Mouse (Mus musculus) spleen, adult 12 weeks (tissue): ENCODE data around the gene Tcf21.

Source experiments
- DNase-seq: peaks from one replicate; pipeline ENCODE4 v3.0.0; 2022; ENCODE audit warnings: low spot score

Gene Tcf21

DNA sequence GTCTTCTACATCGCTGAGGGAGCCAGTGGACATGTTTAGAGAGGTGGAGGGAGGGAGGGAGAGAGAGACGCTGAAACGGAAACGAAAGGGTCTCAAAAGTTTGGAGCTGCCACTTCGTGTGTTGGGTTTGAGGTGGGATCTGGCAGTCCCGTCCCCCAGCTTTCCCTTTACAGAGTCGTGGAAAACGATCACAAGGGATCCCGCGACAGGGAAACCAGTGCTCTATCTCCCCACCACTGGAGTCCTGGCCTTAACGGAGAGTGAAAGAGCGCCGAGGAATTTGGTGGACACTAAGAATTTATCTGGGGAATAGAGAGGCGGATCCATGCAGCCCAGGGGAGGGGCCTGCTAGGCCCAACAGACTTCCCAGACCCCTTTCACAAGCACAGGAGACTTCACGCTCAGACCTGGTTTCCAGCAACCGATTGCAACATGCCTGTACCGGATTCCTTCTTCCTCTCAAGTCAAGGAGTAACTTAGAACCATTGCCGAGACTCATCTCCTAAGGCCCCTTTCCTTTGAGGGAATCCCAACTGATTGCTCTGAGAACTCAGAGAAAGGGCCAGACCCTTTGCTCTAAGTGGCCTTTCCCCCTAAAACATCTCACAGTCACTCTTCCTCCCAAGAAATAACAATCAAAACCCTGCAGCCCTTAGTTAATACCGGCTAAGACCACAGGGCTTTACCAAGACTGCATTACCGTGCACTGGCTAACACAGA lies at the start of gene Tcf21:
TSS of gene Tcf21 (minus strand) at position 304 of the 720 bp plus-strand sequence.
- no peak for DNase-seq

DNA sequence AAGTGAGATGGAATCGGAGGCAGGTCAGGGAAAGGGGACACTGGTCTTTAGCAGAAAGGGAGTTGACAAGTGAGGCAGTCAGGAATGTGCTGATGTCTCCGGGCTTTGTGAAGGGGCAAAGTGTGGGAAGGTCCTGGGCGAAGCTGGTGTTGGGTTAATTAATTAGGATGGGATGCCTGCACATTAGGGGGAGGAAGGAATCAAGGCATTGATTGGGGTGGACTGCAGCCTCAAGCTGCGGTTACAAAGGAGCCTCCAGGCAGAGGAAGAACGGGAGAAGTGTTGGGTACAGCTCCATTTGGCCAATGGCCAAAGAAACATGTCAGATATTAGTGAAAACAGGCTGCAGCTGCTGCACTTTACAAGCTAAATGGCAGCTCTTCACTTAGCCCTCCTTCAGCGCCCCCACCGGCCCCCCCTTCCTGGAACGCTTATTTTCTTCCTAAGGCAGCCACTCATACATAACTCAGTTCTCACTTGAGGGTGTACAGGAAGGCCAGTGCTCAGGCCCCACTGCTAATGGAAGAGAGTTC lies 48.5 kb upstream of the Tcf21 start:
- DNase-seq, result no peak

DNA sequence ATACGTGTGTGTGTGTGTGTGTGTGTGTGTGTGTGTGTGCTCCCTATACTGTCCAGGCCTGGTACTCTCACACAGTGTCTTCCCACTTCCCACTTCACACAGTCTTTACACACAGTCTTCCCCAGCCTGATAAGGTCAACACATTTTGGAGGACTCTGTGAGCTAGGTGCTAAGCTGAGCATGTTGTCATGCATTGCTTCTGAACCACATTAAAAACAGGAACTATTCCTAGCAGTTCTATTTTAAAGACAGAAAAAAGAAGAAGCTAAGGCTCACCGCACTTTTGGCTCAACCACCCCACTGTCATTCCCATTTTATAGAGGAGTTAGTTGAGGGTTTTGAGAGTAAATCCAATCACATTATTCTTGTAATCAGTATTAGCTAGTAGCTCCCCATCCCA lies 47.2 kb upstream of the Tcf21 start:
- DNase-seq, result no peak

DNA sequence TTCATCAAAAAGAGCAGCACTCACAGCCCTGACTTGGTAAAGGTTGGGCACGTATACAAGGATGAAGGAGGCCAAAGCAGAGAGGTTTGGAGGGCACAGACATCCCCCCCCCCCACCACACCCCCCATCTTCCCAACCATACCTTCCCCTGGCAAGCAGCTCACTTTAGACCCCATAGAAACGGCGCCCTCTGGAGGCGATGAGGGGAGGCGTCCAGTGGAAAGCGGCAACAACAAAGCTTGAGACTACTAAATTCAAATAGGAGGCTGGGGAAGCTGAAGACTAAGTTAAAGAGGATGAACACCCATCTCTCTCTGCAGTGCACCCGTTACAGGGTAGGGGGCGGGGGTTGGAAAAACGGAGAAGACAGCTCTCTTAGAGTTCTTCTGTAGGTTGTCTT lies 38.1 kb upstream of the Tcf21 start:
- DNase-seq, result no peak

DNA sequence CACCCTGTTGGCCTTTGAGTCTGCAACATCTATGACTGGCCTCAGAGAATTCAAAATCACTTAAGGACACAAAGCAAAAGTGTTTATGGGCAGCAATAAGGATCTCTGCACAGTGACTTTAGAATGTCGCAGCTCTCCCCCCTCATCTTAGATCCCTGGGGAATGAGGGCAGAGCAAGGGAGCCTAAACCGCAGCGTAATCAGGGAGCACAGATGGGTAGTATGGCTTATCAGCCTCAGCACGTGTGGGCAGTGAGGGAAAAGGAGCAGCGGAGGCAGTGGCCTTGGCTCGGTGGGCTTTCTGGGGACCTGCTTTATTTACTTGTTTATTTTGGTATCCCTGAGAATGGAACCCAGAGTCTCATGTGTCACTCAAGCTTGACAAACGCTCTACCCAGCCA lies 34.4 kb upstream of the Tcf21 start:
- no peak for DNase-seq

DNA sequence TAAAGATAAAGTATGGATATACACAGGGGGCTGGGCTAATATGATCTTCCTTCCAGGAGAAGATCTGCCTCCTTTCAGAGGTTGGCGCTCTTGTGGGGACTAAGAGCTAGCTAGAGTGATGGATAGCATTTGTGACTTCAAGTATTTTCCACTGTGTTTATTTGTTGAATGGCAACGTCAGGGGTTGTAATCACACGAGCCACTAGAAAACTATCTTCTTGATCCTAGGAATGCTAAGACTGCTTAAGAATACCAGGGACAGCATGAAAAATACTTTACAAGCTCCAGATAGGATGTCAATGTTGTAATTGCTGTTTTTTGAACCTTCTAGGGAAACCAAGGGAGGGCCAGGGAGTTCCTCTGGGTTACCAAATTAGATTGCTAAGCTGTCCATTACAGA lies 25.4 kb upstream of the Tcf21 start:
- DNase-seq, result no peak

DNA sequence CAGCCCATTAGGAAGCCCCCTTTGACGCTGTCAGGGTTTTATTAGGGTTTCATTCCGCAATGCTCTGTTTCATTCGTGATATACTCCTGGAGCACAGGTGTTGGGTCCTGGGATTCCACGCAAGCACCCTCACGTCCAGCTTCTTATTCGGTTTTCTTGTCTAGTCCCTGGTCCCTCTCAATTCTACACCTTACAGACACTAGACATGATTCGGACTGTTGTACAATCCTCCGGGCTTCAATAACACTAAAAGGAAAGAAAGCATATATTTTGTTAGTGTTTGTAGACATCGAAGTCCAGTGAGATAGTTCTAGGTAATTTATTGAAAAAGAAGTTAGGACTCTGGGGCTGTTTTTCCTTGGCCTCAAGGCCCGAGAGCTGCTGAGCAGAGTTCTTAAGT lies 24.8 kb upstream of the Tcf21 start:
- DNase-seq, result no peak

DNA sequence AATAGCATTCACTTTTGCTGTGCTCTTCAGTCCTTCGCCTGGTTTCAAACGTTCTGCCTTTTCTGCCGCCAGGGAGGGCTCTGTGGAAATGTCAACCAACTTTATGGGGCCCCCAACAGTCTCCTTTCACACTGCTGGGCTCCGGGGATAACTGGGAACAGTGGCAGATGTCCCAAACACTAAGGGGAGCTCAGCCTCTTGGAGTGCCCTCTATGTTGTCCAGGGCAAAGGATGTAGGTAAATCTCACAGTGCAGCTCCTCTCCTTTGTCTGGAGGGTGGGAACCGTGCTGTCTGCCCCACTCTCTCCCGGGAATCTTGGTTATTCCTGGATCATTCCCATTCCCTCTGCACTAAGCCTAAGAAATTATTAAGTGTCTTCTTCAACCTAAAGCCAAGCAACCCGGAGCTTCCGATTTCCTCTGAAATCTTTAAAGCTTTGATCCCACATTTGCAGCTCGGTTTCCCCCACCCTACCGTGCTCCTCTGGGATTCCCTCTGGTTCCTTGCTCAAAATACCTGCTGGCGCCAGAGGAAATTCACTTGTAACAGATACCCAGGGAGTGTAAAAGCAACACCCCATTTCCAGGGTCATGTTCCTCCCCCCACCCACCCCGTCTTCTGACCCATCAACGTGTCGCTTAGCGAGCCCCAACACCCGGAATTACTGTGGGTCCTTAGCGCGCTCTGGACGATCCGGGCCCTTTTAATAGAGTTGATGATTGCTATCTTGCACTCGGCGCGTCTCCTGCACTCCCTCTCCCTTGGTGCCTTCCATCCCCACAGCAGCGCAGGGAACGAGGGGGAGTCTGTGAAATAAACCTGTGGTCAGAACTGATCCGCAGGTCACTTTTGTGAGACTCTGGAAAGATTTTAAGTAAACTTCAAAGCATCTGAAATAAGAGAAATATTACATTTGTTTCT lies 23.7 kb upstream of the Tcf21 start:
- DNase-seq, result no peak

DNA sequence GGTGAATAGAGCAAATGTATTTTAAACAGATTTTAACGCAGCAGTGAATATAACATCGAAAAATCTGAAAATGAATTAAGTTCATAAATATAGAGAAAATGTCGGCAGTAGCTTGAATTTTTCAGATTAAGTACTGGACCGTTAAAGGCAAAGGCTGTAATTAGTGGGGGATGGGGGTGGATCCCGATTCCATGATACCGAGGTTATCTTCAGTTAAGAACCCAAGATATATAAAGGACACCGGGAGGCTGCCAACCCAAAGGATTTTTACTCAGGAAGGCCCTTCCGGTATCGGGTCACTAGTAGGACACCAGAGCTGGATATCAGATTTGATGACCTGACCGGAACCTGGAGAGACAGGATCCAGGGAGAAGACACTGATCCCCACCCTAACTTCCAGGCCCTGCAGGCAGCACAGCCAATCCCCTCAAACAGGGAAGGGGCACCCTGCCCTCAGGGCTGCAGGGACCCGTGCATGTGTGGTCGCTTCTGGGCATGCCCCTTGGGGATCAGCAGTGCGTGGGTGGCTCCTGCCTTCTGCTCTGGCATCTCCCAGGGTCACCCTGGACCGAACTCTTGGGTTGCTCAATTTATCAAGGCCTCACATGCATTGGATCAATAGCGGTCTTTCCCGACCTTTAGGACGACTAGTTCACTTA lies 22.9 kb upstream of the Tcf21 start:
- DNase-seq, result no peak

DNA sequence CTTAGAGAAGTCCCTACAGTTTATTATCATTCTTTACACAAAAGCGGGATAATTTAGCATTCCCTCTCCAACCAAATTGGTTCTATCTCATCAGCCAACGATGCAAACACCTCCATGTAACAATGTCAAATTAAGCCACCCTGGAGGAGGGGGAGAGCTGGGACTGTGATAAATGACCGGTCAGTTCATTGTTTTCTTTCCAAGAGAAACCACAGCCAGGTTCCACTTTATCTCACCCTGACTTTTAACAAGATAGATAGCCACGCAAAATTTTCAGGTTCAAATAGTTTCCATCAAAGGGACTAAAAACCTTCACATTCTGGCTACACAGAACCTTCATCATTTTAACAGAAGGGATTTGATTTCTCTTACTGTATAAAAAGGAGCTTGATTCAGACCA lies 22.1 kb upstream of the Tcf21 start:
- no peak for DNase-seq

DNA sequence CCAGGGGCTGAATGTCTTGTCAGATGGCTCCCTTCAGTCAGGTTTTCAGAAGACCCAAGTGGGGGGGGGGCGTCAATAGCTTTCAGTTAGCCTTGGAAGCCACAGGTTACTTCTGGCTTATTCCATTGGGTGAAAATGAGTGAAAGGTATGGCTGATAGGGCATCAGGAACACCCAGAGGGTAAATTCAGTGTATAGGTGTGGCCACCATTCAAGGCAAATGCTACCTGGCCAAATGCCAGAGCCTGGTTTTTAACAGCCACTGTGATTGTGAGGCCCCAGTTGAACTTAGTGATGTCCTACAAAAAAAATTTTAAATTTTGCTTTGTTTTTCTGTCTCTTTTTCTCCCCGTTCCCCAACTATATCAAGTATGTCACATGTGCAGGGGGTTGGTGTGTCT lies 6.3 kb upstream of the Tcf21 start:
- DNase-seq, result no peak

DNA sequence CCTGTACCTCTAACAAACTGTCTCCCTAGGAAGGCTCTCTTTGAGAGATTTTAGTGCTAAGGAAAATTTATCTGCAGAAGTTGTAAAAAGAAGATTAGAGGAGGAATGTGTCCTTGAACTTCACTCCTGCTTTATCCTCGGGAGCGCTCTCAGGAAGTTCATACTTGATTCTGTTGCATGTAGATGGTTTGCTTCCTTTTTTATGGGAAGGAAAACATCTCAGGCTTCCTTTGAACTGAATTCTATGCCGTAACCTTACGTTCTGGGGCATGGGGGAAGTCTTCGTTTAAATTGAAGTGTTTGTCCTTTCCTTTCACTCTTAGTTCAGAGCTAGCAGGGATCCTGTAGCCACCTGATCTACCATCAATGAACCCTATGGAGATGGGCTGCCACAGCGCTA lies 2.9 kb upstream of the Tcf21 start:
- DNase-seq, result no peak

DNA sequence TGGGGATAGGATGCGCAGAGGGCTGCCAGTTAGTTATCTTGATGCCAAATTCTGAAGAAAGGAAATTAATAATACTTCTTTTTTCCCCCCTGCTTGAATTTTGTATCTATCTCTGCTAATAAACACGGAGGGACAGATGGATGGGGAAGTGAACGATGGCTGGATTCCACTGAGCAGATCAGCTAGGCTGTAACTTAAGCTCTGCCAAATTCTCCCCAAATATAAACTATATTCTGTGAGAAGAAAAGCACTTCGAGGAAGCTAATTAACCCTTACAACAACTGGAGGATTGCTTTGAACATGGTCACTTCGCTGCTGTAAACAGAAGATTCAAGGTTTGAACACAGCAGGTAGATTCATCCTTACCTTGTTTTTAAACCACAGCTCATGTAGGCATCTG lies 2.5 kb upstream of the Tcf21 start:
- no peak for DNase-seq

DNA sequence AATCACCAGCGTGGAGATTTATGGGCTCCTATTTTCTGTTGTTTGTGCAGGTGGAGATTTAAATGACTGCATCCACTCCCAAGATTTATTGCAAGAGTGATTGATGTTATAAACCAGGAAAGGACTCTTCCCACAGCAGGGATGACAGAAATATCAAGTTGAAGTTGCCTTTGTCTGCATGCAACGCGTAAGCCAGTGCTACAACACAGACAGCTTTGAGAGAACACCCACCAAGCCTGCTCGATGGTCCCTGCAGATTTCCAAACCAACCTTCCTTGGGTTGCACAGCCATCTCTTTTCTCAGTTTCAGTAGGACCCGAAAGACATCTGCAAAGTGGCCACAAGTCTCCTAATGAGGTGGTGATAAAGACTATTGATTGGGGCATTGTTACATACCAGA lies 1.7 kb upstream of the Tcf21 start:
- no peak for DNase-seq

DNA sequence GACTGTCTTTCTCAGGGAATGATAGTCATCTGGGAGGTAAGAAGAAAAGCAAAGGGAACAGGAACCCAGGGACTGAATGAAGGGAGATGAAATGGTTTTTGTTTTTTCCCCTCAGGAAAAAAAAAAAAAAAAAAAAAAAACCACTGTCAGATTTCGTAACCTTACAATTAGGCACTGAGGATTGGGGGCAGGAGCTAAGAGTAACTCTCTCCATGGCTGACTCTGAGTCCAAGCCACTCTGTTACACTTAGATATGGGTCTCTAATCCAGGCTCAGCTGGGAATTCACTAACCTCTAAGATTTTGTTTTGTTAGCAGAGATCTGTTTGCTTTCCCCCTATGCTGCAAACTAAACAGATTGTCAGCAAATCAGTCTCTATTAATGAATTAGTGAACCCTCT lies 1.3 kb upstream of the Tcf21 start:
- DNase-seq, result no peak

DNA sequence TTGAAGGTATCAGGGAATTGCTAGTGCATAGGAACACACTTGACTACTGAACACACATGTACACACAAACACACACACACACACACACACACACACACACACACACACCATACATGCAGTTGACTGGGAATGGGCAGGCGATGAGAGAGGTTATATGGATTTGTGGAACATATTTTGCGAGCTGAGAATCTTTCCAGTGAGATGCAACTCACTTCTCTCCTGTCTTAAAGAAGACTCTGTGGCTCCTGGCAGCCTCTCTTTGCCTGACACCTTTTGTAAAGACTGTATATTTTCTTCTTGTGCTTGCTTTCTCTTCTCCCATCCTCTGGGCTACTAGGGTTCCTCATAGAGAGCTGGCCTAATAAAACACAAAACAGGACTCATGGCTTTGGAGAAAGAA lies 867 bp upstream of the Tcf21 start:
- no peak for DNase-seq

DNA sequence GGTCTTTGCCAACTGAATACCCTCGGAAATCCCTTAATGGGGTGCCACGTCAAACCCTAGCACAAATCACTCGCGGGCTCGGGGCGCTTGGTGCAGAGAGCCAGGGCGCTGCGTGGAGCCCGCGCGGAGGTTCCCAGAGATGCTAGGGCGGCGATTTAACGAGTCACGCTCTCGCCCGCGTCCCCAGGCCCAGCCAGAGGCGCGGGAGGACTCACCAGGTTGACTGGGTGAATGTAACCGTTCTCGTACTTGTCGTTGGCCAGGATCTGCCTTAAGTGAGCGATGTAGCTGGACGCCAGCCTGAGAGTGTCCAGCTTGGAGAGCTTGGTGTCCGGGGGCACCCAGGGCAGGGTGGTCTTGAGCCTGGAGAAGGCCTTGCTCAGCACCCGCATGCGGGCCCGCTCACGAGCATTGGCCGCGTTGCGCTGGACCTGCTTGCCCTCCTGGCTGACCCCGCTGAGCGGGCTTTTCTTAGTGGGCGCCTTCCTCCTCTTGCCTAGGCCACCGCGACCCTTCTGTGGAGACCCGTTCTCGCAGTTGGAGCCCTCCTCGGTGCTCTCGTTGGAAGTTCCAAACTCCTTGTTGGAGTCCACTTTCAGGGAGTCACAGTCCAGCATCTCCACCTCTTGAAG lies 619 bp downstream of the Tcf21 start:
- no peak for DNase-seq

DNA sequence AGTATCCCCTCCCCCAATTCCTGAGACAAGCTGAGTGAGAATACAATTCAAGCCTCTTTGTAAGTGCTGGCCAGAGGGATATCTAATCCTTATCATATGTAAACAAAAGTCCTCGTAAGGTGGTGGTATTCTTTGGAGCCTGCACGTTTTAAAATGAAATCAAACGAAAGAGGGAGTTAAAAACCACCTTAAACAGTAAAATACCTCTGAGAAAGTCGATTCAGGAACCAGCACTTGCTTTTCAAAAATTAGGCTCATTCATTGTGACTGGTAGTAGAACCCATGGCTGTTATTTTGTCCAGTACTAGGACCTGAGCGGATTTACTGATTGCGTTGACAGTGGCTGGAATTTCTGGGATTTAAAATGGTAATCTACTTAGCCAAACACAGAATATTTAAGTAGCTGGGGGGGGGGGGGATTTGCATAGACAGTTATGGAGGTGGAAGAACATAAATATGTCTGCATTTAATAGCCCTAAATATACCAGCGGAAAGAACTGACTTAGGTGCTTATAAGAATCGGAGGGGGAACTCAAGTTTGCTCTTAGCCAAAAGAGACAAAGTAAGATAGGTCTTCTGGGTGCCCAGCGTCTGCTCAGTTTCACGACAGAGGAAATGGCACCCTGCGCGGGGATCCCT lies 1.3 kb downstream of the Tcf21 start:
- no peak for DNase-seq

DNA sequence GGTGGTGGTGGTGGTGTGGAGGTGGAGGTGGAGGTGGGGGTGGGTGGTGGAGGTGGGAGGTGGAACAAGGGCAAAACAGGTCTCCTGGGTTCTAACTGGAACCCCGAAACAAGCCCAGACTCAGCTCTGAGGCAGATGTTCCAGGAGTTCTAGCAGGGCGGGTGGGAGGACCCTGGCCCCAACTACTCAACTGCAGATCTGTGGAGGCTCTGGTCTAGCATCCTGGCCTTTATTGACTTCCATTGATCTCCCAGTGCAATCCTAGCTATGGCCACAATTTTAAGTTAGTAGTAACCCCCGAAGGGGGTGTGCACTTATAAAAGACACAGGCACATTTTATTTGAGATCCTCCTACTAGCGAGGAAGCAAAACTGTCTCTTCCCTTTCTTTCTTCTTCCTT lies 2.0 kb downstream of the Tcf21 start:
- DNase-seq, result no peak

DNA sequence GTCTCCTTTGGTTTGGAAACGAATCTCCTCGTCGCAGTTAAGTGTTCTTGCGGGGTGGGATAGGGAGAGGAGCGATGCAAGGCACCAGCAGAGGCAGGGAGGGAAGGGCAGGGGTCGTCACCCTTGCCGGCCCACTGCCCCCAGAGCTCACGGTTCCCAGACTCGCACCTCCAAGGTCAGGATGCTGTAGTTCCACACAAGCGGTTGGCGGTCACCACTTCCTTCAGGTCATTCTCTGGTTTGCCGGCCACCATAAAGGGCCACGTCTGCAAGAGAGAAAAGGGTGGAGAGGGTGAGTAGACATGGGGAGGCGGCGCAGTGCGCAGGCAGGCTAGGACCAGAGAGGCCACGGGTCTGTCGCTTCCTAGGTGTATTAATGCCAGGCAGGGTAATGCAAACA lies 2.4 kb downstream of the Tcf21 start:
- DNase-seq, result no peak

DNA sequence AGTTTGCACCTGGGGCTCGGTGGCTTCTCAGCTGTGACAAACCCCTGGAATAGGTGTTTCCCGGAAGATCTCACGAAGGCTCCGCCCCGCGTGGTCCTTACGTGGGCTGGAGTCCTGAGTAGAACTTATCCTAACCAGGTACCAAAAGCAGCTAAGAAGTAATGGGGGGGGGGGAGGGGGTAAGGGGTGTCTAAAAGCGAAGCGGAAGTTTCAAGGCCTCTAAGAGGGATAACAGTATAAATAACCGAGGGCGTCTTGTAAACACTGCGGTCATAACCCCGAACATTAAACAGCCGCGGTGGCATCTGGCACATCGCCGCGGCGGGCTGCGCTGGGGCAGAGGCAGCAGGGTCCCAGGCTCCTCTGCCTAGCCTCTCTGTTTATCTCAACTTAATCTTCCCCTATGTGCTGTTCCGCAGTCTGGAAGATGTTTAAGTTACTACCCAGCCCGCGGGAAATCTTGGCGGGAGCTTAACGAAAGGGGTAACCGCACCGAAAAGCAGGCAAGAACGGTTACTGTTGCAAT lies 3.7 kb downstream of the Tcf21 start:
- no peak for DNase-seq
